Mouse (Mus musculus) frontal cortex, postnatal 36 days (tissue): ENCODE measurements around the gene Diaph2.
"Not testable (repeated sequence)": the region's sequence is repeated elsewhere in the genome, so short reads cannot be mapped to it uniquely, and the experiment has no call there.

ENCODE experiments used
- DNase-seq, 2 experiments: peaks; one replicate each; pipeline ENCODE4 v3.0.0; 2022; ENCODE audit warnings: low spot score in 2 of 2

The Diaph2 gene

DNA sequence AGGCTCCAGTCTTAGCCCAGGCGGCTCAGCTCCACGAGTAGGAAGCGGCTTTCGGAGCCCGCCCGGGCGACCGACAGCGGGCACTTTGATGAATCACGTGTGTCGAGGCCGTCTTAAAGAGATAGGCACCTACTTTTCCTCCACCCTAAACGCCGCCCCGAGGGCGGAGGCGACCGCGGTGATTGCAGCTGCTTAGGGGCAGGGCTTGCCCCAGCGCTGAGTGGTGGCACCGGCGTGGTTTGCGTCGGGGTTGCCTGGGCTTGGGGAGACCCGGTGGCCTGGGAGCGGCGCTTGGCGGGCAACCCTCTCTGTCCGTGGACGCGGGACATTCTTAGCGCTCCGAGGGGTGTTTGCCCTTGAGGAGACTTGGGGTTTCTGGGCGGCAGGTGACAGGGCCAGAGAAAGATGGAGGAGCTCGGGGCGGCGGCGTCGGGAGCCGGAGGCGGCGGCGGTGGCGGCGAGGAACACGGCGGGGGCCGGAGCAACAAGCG, at the start of gene Diaph2:
TSS of gene Diaph2 (plus strand) at position 172 of the 491 bp plus-strand sequence.
- DNase-seq: peak; percentile 61 to 79

DNA sequence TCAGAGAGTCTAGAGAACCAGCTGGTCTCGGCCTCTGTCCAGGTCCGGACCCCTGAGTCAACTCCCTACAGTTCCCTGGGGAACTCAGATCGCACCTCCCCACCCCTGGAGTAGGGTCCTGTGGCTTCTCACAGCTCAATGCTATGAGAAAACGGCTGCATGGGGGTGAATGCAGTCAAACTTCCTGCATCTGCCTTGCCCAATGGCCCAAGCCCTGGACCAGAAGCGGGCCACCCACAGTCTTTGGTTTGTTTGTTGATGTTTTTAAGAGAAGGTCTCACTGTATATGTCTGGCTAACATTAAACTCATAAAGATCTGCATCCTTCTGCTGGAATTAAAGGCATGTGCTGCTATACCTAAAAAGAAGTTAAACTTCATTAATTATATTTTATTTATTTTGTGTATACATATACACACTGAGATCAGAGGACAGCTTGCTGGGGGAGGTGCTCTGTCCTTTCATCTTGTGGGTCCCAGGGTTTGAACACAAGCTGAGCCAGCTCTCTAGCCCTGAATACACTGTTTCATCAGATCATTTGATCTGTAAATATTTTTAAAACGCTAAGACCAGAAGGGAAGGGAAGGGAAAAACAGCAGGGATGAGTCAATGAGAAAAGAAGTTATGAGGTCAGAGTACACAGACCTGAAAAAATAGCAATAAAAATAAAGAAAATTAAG, 47.8 kb upstream of the Diaph2 start:
- DNase-seq: no peak

DNA sequence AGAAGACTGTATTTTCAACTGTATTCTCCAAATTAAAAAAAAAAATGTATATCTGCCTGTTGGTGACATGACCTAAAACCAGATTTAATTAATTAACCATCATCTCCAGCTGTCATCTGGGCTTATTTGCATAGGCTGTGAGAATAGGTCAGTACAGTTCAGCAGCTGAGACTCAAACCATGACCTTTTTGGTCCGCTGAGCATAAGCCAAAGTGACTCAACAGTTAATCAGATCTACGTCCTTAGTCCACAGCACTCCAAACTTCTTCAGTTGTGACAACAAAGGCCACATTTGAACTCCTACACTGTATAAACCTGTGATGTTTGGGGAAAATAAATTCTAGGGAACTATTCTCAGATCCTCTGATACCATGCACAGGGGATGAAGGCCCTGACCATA, 39.9 kb upstream of the Diaph2 start:
- no peak for DNase-seq

DNA sequence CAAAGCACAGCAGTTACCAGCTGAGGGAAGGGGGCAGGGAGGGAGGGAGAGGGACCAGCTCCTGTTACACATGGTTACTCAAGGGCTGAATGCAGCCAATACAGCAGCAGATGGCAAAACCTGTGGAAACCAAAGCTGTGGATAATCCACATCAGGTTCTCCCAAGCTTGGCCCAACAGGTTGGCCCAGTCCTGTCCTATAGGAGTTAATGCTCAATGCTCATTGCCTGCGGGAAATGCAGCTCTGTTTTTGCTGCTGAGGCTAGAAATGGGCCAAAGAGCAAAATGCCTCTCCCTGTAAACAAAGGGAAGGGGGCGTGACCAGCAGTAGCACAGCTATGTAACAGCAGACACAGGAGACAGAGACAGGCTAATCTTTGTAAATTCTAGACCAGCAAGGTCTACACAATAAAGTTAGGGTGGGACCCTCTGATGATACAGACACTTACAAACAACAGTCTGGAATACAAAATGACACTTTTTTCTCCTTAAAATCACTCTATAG, 20.8 kb upstream of the Diaph2 start:
- DNase-seq: no peak

DNA sequence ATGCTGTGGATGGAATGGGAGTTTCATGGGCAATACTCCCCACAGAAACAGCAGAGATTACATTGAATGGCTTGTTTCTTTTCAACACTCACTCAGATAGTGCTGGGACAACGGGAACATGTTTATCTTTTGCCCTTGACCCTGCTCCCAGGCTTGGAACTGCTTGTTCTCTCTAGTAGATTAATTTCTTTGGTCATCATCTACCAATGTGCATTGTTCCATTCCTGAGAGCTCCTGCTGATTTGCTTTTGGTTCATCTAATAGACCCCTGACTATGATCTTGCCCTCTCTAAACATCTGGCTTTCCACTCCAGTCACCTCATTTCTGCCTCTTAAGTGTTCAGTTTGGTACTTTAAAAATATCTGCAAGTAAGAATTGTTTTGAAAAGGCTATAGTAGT, 13.0 kb upstream of the Diaph2 start:
- DNase-seq: no peak

DNA sequence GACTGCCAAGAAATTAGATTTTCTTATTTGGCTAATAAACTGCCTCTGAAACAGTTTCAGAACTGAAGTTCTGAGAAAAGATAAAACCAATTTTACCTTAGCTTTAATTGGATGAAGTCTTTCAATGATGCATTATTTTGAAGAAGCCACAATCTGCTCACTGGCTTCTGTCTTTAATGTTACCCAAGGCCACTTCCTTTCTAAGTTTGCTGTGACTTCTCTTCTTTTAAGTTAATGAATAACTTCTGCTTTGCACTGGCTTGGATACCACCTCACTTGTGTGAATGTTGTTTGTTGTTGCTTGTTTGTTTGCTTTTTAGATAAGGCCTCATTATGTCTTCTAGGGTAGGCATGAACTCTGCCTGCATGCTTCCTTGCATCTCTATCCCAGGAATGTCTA, 10.3 kb upstream of the Diaph2 start:
- DNase-seq: no peak

DNA sequence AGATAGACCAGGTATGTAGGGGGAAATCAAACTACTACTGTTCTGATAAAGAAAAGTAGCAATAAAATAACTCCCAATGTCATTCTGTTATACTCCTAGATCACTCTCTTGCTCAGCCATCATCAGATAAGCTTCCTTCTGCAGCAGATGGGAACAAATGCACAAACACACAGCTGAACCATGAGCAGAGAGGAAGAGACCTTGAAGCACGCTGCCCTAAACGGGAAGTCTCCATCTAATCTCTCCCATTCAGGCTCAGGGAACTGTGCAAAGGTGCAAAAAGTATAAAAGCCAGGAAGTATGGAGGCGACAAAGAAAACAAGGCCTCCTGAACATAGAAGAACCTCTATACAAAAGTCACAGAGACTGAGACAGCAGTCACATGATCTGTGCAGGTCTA, 6.6 kb upstream of the Diaph2 start:
- no peak for DNase-seq

DNA sequence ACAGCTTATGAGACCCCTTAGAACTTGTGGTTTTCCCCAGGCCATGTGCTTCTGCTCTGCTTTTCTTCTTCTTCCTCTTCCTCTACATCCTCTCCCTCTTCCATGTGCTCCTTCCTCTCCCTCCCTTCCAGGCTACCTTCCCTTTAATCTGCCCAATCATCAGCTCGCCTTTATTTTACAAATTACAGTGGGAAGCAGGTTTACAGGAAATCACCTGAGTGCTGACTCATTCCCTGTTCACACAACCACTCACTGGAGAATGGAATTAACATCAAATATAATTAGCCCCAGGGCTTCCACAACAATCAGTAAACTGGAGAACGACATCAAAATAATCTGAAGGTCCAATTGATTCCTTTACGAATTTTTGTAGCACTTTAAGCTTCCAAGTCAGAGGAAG, 3.6 kb upstream of the Diaph2 start:
- DNase-seq: no peak

DNA sequence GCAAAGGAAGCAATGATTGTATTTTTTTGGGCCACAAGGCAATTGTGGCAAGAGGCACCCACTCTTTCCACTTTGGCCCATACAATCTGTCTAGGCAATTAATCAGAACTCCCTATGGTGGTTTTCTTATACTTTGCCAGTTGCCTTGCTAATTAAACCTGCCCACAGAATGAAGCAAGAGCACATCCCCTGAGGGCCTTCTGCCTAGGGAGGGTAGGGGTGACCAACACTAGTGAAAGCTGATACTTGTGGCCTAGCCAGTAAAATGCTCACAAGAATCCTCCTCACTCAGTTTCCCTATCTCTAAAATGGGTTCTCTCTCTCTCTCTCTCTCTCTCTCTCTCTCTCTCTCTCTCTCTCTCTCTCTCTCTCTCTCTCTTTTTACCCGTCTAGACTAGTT, 440 bp upstream of the Diaph2 start:
- DNase-seq: no peak

DNA sequence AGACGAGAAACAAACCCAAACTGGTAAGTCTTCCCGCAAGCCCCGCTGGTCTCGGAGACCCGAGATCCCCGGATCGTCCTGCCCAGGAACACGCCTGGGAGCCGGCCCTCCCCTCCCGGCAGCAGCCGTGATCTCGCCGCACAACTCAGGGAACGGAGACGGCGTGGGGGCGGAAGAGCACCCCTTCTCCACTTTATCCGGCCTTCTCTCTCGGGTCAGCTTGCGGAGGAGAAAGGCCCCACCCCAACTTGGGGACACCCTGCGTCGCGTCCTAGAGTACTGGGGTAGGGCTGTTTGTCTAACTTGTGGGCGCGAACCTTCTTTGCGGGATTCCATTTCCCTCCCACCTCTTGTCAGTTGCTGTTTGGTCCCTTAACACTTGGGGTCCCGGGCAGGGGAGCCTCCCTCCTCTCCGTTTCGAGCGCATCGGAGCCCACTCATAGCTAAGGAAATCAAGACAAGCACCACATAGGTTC, 590 bp downstream of the Diaph2 start:
- DNase-seq: peak; percentile 11 to 22

DNA sequence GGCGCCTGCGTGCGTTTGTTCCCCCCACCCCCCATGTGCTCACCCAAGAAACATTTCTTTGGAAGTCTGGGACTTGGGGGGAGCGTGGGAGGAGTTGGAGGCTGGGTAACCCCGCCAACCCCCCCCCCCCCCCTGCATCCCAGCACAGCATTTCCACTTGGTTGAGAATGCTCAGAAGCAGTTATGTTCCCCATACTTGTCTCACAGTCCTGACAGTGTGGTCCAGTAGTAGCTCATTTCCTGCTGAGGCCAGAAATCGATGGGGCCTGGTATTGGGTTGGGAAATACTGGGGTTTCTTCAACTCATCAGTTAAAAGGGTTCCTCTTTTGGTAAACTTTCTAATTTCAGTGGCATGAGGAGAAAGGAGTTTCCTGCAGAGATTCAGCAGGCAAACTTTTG, 1.1 kb downstream of the Diaph2 start:
- no peak for DNase-seq

DNA sequence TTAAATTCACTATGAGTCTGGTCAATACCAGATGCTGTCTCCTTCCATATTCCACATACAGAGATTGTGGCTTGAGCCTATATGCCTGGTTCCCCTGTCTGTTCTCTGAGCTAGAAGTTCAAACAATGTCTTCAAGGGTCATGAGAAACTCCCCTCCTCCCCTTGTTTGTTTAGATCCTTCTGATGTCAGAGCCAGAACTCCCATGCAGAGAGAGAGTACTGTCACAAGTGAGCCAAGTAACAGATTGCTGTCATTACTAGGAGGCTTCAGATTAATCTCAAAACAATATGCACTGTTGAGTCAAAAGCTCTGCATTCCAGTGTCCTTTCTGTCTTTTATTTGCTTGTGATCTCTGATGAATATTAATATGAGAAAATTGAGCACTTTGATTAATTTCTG, 7.1 kb downstream of the Diaph2 start:
- no peak for DNase-seq

DNA sequence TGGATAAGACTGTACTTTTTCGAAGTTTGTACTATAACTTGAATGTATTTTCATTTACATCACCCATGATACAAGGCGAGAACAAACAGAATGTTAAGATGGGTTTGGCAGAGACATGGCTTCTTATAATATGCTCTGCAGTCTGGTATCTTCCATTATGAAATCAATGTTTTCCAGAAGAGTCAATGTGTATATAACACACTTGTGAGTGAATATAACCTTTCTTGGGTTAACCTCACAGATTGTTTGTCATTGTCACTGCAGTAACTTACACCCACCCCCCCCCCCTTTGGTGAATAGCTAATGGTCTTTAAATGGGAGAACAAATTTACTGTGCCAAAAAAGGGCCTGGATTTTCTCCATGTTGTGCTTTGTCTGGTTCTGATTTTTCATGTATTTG, 13.1 kb downstream of the Diaph2 start:
- no peak for DNase-seq

DNA sequence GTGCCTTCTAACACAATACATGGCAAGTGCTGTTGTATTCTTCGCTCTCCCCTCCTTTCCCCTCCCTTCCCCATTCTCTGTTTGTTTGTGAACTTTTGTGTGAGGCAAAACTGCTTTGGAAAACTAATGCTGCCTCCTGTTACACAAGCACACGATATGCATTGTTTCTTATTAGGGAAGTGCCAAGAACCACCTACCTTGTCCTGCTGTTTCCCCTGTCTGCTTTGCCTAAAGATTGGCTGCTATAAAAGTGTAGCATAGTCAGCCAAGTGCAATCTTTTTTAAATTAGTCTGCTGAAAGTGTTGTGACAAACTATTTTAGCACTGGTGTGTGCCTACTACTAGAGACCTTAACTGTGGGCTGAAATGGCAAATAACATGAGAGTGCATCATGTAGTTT, 15.8 kb downstream of the Diaph2 start:
- DNase-seq: peak; percentile 16 to 66

DNA sequence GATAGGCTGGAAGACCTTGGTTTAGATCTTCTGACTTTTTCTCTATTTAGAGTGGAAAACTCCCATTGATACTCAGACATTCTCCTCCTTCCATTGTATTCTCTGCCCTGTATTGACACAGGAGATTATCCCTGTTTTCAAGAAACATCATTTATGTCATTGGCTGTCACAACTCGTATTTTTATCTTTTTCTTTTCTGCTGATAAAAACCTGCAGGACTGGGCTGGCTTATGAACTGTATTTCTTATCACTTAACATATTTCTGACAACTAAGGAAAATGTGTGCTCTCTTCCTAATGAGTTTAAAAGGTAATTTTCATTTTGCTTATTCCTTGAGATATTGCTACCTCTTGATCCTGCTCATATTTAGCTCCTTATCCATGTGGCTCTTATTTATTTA, 17.3 kb downstream of the Diaph2 start:
- no peak for DNase-seq

DNA sequence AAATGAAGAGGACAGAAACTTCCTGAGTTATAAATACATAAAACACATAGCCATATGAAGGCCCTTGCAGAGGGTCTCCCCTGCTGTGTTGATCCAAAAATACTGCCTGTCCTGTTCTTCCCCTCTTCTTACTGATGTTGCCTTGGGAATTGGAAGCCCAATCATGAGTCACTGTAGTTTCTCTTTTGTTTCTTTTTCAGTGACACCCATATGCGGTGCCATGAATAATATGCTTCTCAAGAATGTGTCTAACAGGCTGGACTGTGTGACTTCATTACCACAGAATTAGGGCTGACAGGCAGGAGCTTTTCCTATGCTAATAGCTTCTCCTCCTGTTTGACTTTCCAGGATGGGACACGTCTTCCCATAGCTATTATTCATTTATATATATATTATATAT, 21.1 kb downstream of the Diaph2 start:
- no peak for DNase-seq

DNA sequence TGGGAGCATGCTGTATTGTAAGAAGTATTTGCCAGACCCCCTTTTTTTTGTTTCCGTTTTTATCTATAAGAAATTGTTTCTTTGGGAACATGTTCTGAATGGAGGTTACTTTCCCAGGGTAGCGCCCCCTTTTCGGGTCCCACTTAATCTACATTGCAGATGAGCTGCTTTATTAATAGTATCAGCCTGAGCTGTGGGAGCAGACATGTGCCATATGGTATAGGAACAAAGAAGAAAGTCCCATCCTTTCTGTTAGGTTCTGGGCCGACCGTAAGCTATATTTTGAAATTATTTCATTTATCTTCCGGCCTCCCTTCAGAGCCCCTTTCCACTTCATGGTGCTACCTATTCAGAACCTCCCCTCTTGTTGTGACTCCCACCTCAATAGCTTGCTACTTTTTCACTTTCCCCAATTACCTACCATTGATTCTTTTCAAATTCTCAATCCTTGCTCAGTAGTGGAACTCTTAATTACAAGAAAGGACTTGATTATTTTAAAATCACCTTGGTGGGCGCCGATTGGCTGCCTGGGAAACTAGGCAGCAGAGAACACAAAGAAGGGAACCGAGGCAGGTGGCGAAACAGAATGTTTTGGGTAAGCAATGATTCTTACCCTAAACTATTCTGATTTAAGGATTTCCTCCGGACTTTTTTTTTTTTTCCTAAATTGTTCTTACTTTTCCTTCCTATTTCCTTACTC, 24.2 kb downstream of the Diaph2 start:
- peak in 1 of 2 experiments; percentile 16 for DNase-seq

DNA sequence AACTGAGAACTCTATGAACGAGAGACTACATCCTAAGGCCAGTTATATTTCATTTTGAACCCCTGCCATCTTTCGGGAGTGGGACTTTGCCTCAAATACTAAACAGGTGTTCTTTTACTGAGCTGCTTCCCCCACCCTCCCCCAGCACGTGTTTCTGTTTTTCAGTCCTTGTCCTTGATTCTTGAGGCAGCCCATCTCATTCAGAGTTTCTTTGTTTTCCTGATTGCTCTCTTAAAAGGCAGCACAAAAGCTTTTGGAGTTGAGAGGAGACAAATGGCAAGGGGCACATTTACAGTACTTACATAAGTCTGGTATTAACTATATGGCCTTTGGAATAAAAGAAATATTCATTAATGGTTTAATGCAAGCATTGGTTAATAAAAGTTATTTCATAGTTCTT, 24.9 kb downstream of the Diaph2 start:
- DNase-seq: no peak

DNA sequence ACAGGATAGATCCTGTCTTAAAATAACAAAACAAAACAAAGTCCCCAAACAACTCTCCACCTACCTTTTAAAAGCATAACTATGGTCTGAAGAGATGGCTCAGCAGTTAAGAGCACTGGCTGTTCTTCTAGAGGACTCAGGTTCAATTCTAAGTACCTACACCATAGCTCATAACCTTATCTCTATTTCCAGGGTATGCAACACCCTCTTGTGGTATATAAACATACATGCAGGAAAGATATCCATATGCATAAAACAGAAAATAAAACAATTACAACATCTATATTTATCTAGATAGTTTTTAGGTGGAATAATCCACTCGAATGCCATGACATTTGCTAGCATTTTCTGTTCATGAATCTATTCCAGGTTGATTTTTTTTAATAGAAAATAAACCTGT, 27.2 kb downstream of the Diaph2 start:
- no peak for DNase-seq

DNA sequence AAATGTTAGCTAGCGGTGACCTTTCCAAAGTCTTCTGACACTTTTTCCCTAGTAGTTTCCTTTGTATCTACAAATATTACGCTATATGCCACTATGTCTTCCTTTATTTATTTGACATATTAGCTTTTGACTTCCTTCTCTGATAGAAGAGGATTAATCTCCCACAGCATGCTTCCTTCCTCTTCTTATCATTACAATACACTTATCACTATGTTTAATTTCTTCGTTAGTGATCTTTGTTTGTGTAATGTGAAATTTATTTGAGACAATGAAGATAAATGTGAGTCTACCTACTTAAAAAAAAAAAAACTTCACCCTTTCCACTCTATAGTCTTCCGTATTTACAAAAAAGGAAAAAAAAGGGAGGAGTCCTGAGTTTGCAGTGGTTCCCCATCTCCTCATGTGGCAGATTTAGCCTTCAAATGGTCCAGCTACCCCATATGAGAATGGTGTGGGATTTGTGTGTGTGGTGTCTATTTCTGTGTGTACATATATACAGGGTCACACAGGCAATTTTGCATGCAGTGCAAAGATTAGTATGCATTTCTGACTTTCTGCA, 27.9 kb downstream of the Diaph2 start:
- DNase-seq: no peak

DNA sequence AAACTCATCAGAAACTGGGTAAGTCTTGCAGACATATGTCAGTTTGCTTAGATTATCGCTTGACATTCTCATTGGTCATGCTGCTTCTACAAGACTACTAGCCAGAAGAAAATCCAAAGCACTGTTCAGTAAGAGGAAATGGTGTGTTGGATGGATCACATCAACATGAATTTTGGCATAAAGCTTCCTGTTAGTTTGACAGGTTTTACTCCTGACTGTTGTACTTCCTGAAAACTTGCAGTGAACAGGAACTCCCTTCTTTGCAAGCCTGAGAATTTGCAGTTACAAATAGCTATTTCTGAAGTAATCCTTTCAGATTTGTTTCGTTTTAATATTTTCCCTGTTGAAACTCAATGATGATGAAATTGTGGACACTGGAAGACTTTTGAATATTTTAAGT, 32.3 kb downstream of the Diaph2 start:
- DNase-seq: no peak

DNA sequence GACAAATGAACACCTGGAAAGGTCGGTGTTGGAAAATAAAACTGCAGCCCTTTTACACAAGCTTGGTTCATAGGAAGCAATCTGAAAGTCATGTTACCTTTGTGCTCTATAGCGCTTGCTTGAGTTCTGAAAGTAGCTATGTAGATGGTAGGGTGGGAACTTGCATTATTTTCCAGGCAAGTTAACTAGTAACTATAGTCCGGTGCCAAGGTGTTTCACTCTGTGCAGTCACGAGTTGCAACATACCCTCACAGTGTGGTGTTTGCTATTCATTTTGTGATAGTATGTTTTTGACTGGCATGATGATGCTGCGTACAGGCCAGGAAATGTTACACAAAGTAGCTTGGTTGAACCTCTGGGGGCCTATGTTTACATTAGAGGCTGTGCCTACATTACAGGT, 34.5 kb downstream of the Diaph2 start:
- no peak for DNase-seq

DNA sequence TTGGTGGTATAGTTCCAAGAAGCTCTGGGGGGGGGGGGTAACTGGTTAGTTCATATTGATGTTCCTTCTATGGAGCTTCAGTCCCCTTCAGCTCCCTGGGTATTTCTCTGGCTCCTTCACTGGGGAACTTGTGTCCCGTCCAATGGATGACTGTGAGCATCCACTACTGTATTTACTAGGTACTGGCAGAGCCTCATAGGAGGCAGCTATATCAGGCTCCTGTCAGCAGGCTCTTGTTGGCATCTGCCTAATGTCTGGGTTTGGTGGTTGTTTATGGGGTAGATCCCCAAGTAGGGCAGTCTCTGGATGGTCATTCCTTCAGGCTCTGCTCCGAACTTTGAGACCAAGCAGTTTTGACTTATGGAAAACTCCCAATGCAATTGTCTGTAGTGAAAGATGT, 50.4 kb downstream of the Diaph2 start:
- not testable (repeated sequence) for DNase-seq
